Mouse (Mus musculus) layer of hippocampus, adult 2 months (tissue): ENCODE results near the gene Leng9. TPM values are rescaled to one million over a fixed set of nuclear protein-coding genes. Genes with fewer than 3 reads are reported as not detected.

Experiments
- DNase-seq, 2 experiments: peaks; one replicate each; pipeline ENCODE4 v3.0.0; 2022; ENCODE audit warnings: low spot score in 2 of 2
- H3K27ac ChIP-seq: fragments of 200-600 bp; 2 replicates; pipeline ENCODE4 v1.8.1; 2022
- H3K4me3 ChIP-seq: fragments of 200-600 bp; 2 replicates; pipeline ENCODE4 v1.8.1; 2022; ENCODE audit warnings: mild to moderate bottlenecking
- CTCF ChIP-seq: fragments of 200-600 bp; conservative IDR thresholded peaks from 2 replicates; pipeline ENCODE4 v1.8.1; 2022; ENCODE audit warnings: antibody characterized with exemption, mild to moderate bottlenecking, moderate library complexity
- total RNA-seq, 2 experiments: library from RNA; stranded (reverse); gene quantifications; 2 replicates each; pipeline ENCODE4 v1.2.3; 2021

Leng9 gene
- total RNA-seq, 2 experiments from 2014 or later = 5.6 to 6.6 TPM

GRCm38 (mm10) chr7:4127894-4128293, 22.3 kb downstream of the Leng9 start:
- Histone ChIP-seq H3K4me3 (no peak overlapping the region), H3K27ac (peak overlapping the region; percentile 99)
- no peak for DNase-seq
- TF ChIP-seq CTCF = no peak

- TF ChIP-seq CTCF = no peak
- H3K4me3 ChIP-seq = no peak overlapping the region
- DNase-seq = peak in 1 of 2 experiments; percentile 8
- peak overlapping the region; percentile 99 for H3K27ac ChIP-seq
These were observed 23.0 kb downstream of the Leng9 start for GRCm38 (mm10) chr7:4126992-4127785.

GRCm38 (mm10) chr7:4125306-4125705, 24.9 kb downstream of the Leng9 start:
- no peak overlapping the region; the same call in 1 of the 2 replicates for H3K4me3 ChIP-seq
- peak; percentile 49 for TF ChIP-seq CTCF
- DNase-seq = no peak
- H3K27ac ChIP-seq = peak overlapping the region; percentile 99

GRCm38 (mm10) chr7:4124856-4125255, 25.3 kb downstream of the Leng9 start:
- Histone ChIP-seq H3K27ac (peak overlapping the region; percentile 99), H3K4me3 (peak overlapping the region; percentile 32)
- DNase-seq = no peak
- no peak for TF ChIP-seq CTCF

GRCm38 (mm10) chr7:4124315-4124759, 25.8 kb downstream of the Leng9 start:
- Histone ChIP-seq H3K27ac (peak overlapping the region; percentile 99), H3K4me3 (peak overlapping the region; percentile 32)
- DNase-seq = peak; percentile 85 to 95
- peak; percentile 41 for TF ChIP-seq CTCF

GRCm38 (mm10) chr7:4123732-4124131, 26.4 kb downstream of the Leng9 start:
- no peak for TF ChIP-seq CTCF
- peak overlapping the region; percentile 32; the same call in 1 of the 2 replicates for H3K4me3 ChIP-seq
- H3K27ac ChIP-seq = peak overlapping the region; percentile 99
- peak; percentile 77 to 93 for DNase-seq

- Histone ChIP-seq H3K4me3 (peak overlapping the region; percentile 32), H3K27ac (peak overlapping the region; percentile 99)
- TF ChIP-seq CTCF = no peak
- DNase-seq = no peak
These were observed 27.4 kb downstream of the Leng9 start for GRCm38 (mm10) chr7:4122783-4123182.

- no peak for TF ChIP-seq CTCF
These were observed 28.0 kb downstream of the Leng9 start for GRCm38 (mm10) chr7:4122076-4122768.

GRCm38 (mm10) chr7:4119976-4120921, 29.9 kb downstream of the Leng9 start:
- peak in 1 of 2 experiments; percentile 61 for DNase-seq
- no peak for TF ChIP-seq CTCF
- H3K4me3 ChIP-seq = peak overlapping the region; percentile 87

More at GRCm38 (mm10) chr7:4122076-4122768, 28.0 kb downstream of the Leng9 start:
- peak overlapping the region; percentile 99 for H3K27ac ChIP-seq
- H3K4me3 ChIP-seq = peak overlapping the region; percentile 32
- DNase-seq = no peak

GRCm38 (mm10) chr7:4119344-4119902, 30.8 kb downstream of the Leng9 start, which contains the start of gene Ttyh1:
Gene Ttyh1, plus strand, starts transcription at chr7:4119408.
- DNase-seq = peak in 1 of 2 experiments; percentile 70

More at GRCm38 (mm10) chr7:4119976-4120921, 29.9 kb downstream of the Leng9 start:
- H3K27ac ChIP-seq = peak overlapping the region; percentile 99

GRCm38 (mm10) chr7:4117050-4117814, 32.9 kb downstream of the Leng9 start:
- no peak for TF ChIP-seq CTCF
- Histone ChIP-seq H3K4me3 (no peak overlapping the region), H3K27ac (peak overlapping the region; percentile 71)
- peak in 1 of 2 experiments; percentile 57 for DNase-seq

More at GRCm38 (mm10) chr7:4119344-4119902, 30.8 kb downstream of the Leng9 start, which contains the start of gene Ttyh1:
- Histone ChIP-seq H3K4me3 (peak within 1 kb of the TSS; percentile 87), H3K27ac (peak within 1 kb of the TSS; percentile 99)
- TF ChIP-seq CTCF = peak; percentile 100
